Mouse (Mus musculus) 3T3-L1 (cell line): ENCODE data around the gene Slc2a12.

Source experiments
- DNase-seq: peaks from one replicate; pipeline ENCODE4 v3.0.0-alpha.2; 2015; ENCODE audit warnings: low read depth, low spot score

Gene Slc2a12

DNA sequence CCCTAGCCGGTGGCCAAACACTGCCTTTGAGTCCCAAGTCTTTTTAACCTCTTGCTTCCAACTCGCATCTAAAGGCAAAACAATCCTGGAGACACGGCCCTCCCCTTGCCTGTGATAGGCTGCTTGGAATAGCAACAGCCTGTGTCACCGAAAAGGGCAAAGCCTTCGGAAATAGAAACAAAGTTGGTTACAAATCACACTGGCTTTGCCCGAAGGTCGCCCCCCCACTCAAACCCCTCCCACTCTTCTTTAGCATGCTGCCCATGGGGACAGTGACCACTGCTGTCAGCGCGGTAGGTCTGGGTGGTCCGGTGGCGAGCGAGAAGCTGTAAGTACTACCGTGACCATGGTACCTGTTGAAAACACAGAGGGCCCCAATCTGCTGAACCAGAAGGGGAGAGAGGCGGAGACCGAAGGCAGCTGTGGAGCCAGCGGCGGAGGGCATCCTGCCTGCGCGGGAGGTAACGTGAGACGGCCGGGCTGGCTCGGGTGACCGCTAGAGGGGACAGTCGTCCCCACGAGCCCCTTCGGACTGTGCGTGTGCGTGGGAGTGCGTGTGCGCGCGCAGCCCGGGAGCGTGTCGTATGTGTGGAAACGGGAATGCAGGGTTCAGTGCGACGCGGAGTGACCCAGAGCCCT lies at the start of gene Slc2a12:
Gene Slc2a12, plus strand, starts transcription at position 159 of the 639 bp plus-strand sequence.
- DNase-seq = no peak

DNA sequence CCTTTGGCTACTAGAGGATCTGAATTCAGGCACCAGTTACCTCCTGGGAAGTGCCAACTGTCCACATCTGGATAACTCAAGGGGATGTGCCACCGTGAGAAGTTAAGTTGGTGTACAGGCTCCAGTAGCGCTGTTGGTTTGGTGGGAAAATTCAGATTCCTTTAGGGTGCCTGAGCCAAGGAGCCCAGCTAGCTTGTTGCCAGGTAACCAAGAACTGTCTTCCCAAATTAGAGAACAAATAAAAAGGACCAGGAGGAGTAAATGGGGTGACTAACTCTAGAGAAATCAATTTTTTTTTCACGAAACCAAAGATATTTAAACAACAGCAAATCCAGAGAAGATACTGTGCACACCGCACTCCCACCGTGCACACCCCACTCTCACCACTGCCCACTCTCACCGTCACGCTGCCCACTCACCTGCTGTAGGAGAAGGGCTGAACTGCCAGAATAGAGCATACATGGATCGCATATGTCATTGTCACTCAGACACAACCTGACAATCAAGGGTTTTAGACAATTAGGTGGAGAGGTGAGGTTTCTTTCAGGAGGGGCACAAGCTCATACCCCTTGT lies 45.8 kb upstream of the Slc2a12 start:
- DNase-seq = no peak

DNA sequence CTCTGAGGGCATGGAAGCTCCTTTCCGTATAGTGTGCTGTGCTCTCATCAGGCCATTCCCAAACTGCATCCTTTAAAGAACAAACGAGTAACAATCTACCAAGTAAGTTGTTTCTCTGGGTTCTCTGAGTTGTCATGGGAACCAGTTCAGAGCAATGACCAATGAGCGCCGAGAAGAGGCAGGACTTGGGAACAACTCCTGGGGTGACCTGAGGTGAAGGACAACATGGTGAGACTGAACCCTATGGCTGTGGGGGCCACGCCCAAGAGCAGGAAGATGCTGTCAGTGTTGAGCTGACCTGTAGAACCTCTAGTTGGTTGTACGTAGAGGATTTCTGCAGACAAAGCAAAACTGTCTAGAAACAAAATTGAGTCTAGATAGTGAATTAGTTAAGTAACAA lies 43.8 kb upstream of the Slc2a12 start:
- DNase-seq = no peak

DNA sequence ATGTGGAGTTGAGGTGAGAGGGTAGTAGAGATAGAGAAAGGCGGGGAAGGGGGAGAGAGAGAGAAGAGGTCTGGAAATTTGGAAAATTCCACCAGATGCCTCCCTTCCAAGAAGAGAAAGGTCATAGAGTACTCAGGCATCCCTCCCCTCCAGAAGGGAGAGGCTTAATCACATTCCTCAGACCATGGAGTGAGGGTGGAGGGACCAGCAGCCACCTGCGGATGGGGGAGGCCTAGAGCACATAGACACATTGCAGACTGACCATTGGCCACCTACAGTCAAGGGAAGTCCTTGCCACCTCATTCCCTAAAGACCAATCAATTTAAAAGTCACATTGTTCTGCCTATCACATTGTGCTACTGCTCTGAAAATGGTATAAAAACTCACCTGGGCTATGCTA lies 40.0 kb upstream of the Slc2a12 start:
- DNase-seq = no peak

DNA sequence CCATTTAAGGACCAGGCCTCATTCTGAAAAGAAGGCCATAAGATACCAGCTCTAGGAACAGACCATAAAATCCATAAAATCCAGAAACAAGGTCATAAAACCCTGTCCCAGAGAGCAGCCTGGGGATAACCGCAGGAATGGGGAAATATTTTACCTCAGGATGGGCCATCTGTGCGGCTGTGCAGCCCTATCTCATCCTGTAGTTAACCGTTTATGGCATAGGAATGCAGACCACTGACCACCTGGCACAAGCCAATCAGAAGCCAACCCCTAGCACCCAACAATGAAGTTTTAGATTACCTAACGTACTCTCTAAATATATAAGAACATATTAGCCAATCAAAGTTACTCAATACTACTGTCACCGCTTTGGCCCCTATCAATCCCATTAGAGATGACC lies 36.5 kb upstream of the Slc2a12 start:
- DNase-seq = no peak

DNA sequence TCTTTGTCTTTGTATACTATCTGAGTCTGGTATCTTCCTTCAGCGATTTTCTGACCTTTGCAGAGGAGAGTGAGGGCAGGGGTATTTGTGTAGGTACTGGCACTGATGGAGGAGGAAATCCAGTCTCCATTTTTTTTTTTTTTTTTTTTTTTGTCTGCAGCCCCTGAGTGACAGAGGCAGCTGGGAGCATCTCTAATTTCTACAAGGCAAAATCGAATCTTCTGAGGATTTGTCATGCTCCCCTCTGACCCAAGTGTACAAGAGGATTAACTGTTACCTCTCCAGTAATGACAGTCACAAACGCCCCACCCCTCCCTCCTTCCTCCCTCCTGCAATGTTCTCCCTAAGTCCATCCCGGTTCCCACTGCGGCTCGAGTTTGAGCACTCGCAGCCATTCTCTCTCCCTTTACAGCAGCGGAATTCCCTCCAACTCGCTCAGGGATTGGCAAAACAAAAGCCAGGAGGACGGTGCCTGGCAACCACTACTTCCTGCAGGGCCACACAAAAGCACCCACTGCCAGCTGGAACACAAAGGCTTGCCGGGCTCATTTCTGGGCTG lies 35.9 kb upstream of the Slc2a12 start:
- DNase-seq = no peak

DNA sequence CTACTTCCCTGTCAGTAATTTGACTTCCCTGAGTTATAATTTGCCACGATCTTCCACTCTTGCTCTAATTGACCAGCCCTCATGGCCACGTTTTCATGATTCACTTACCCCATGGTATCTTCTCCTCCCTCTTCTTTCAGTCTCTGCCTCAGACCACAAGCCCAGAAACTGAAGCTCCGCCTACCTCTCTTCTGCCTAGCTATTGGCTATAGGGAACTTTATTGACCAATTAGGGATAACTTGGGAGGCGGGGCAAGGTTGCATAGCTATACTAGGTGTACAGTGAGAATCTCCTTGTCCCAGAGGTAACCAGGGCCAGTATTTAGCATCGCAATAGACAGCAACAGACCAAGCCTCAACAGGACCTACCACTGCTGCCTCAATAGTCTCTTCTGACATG lies 31.5 kb upstream of the Slc2a12 start:
- no peak for DNase-seq

DNA sequence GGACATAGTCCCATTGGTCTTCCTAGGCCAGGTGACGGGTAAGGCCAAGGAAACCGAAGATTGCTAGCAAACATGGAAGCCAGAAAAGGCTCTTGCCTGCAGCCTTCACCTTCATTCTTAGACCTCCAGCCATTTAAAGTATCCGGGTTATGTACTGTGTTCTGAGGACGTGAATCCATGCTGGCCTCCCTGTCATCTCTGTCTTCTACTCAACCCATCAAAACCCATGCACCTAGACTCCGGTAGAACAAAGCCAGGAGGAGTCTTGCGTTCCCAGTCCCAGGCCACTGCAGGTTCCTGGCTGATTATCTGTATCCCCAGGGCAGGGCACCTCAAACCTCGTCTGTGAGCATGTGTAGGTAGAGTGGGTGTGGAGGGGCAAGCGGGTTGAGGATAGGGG lies 30.3 kb upstream of the Slc2a12 start:
- no peak for DNase-seq

DNA sequence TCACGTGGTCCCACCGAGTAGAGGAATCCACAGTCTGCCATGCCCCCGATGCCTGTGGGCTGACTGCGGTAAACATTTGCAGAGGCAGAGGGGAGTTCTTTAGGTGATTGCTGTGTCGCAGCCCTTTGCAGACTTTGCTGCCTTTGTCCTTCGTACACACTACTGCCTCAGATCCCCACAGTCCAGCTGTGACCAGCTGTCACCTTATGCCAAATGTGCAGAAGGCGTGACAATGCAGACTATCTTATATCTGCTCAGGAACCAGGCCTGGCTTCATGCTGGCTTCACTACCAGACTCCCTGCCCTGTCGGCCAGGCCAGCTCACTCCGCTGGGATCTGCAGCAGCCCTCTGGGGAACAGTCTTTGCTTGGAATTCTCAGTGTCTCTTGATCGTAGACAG lies 29.5 kb upstream of the Slc2a12 start:
- DNase-seq = no peak

DNA sequence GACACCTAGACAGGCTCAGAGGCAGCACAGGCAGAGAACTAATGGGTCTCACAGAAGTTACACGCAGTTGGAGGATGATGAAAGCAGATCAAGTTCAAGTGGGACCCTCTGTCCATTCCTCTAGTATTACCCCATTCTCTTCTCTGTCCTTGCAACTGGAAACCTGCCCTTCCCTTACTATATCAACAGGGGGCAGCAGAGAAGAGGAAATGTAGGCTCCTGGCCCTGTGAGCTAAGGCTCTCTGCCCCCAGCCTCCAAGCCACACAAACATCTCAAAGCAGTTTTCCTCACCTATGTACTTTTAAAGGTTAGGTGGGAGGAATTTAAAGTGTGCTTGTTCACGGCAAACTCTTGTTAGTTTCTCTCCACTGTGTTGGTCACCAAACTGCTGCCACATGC lies 26.0 kb upstream of the Slc2a12 start:
- DNase-seq = no peak

DNA sequence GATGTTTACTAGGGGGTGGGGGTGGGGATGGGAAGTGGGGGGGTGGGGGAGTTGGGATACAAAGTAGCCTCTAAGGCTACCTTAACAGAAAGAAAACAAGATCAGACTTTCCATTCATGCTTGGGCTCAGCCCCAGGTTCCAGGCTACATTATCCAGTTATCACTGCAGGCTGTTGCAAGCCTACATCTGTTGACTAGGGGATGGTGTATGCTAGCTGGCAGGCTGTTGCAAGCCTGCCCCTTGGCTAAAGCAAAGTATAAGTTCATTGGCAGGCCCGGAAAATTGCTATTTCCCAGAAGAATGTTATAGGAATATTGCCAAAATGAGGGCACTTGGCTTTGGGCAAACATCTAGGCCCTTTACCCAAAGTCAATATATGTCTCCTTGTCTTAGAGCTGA lies 16.0 kb upstream of the Slc2a12 start:
- DNase-seq = no peak

DNA sequence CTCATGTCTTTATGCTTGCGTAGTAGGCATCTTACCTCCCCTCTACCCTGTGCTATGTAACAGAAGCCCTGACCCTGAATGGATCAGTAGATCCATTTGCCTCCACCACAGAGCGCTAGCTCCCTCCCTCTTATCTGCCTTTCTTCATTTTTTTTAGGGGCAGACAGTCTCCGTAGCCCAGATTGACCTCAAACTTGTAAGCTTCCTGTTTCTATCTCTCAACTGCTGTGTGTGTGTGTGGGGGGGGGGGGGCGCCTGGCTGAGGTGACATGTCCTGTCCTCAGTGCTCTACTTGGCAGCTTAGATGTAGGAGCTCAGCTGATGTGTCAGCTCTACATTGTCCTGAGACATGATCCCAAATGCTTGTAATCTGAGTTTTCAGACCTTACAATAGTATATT lies 13.7 kb upstream of the Slc2a12 start:
- DNase-seq = no peak

DNA sequence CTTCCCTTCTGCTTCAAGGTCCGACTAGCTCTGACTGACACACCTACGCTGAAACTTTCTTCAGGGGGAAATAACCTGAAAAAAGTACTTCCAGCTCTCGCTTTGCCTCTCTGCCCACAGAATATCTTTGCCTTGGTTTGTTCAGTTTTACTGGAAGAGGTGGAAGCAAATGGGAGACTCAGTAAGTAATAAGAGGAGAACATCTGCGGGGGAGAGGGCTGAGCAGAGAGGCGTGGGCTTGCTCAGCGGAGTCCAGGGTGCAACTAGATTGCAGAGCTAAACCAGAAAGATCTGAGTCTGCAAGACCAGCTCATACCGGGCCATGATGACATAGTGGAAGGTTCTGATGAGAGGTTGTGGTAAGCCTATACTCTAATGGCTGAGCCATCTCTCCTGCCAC lies 13.3 kb upstream of the Slc2a12 start:
- no peak for DNase-seq

DNA sequence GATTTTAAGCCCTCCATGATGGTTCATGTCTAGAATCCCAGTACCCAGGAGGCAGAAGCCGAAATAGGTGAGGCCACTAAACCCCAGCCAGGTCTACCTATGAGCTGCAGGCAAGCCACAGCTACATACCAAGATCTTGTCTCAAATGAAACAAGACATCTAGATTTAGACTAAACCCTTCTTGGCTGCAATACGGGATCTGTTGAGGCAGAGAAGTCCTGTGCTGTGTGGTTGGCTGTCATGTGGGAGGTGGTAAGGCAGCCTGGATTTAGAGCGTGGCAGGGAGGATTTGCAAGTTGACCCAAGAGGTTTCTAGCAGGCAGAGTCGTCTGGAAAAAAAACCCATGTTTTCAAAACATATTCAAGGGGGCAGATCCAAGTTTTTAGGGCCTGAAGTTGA lies 12.9 kb upstream of the Slc2a12 start:
- no peak for DNase-seq

DNA sequence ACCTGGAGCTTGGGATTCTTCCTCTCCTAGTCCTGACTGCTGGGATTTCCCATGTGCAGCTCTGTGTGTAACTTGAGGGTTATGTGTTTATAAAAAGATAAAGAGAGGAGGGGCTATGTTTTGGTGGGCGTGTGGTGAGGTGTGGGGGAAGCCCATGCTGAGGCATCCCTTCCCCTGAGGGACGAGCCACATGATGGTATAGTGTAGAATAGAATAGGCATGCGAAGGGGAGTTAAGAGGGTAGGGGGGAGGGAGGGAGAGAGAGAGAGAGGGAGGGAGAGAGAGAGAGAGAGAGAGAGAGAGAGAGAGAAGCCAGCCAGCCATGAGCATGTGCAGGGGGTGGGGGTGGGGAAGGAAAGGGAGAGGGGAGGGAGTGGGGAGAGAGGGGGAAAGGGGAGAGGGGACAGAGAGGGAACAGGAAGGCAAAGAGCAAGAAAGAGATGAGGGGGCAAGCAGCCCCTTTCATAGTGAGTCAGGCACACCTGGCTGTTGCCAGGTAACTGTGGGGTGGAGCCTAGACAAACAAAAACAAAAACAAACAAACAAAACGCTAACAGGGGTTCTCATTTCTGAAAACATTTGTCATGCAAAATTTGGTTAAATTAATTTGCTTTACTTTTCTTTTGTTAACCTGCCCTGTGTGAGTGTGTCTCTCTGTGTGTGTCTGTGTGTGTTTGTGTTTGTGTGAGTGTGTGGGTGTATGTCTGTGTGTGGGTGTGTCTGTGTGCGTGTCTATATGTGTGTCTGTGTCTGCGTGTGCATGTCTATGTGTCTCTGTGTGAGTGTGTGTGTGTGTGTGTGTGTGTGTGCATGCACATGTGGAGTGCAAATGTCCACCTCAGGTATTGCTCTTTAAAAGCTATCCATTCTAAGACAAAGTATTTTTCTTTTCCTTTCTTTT lies 11.2 kb upstream of the Slc2a12 start:
- no peak for DNase-seq

DNA sequence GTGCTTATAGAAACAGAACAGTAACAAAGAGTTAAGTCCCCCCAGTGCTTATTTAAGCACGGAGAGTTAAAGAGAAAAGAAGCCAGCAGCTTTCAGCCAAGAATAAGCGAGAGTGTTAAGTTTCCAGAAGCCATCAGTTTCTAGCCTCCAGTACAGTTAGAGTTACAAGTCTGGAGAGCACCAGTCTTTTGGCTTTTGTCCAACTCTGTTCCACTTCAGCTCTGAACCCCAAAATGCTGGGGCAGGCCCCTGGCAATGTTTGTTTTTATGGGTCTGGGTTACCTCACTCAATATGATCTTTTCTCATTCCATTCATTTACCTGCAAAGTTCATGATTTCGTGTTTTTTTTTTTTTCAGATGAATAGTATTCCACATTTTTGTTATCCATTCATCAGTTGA lies 7.6 kb upstream of the Slc2a12 start:
- no peak for DNase-seq

DNA sequence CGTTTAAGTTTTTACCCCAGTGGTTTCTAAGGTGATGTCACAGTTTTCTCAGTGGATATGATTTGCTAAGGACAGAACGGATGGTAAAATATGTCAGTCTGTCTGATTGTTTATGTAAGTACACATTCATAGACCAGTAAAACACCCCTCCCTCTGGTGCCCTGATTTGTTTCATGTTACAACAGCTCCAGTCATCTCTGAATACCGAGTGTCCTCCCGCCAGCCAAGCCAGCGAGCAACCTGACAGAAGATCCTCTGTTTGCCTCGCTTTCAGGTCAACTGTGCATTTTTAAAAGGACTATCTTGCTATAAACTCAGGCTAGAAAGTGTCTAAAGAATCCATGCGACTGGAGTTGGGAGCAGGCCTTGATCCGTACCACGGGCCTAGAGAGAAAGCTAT lies 640 bp upstream of the Slc2a12 start:
- DNase-seq = no peak

DNA sequence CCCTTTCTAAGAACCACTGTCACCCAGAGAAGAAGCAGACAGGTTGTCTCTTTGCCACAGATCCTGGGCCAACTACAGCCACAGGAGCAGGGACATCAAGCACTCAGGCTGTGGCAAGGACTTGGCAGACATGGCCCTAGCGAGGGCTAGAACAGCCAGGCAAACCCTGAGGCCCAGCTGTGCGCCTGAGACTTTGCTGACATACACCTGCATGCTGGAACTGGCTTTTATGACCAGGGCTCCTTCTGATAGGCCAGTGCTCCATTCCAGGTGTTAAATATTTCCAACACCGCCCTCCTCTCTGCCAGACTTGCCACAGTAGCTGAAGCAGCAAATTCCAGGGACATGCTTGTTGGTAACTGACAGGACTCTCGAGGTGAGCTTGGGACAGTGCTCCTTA lies 3.9 kb downstream of the Slc2a12 start:
- DNase-seq = no peak

DNA sequence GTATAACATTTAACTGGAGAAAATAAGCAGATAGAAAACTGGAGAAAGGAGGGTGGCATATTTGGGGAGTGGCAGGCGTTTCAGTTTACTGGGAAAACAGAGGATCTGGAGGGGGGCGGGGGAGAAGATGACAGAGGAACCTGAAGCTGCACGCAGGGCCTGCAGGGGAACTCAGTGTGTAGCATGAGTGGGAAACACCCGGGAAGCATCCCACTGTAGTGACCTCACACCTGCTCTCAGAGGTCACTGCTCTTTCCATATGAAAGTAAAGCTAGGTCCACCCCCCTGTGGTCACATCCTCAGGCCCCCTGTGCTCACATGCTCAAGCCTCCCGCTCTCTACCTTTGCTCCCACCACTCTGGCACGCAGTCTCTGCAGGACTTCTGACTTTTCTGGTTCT lies 9.0 kb downstream of the Slc2a12 start:
- DNase-seq = no peak

DNA sequence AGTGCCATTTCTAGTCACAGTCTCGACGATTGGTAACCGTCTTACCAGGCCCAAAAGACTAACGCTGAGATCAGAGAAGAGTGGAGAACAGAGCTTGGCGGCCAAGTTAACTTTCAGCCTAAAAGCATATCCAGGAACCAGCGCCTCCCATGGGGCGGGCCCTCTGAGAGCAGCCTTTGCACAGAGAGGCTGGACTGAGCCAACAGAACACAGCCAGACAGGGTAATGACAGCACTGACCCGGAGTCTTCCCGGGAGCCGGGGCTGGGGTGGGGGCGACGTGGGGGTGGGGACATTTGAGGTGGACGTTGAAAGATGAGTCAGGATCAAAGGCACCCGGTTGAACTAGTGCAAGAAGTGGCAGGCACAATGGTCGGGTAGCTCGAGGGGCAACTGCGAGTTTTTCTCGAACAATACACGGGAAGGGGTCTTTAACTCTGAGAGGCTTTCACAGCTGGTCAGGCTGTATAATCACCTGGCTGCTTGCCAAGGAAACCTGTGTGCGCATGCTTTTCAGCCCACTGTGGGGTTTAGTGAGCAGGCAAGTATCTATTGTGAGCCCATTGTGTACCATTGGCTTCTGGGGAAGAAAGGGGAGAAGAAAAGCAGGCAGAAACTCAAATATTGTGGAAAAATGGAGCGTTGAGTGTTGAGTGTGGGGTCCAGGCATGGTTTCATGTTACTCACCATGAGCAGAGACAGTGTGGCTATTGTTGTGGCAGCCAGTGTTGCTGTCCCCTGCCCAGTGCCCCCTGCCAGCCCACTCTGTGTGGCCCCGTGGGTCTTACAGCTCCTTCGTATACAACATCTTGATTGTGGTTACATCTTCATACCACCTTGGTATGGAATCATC lies 13.9 kb downstream of the Slc2a12 start:
- DNase-seq = no peak

DNA sequence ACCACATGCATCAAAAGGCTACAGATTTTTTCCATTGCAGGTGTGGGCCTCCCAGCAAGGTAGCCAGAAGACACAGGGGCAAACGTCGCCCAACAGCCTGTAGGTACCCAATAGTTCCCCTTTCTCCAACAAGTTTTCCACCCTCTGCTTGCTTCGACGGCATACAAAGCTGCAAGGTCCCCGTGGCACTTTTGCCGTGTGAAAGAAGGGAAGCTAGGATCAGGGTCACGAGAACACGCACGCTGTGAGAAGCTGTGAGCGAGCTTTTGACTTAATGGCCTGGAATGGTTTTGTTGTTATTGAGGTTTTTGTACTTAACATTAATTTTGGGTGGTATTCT lies 14.5 kb downstream of the Slc2a12 start:
- DNase-seq = no peak
